8 mouse cellular contexts compared by ENCODE assay signal in the genomic region with DNA sequence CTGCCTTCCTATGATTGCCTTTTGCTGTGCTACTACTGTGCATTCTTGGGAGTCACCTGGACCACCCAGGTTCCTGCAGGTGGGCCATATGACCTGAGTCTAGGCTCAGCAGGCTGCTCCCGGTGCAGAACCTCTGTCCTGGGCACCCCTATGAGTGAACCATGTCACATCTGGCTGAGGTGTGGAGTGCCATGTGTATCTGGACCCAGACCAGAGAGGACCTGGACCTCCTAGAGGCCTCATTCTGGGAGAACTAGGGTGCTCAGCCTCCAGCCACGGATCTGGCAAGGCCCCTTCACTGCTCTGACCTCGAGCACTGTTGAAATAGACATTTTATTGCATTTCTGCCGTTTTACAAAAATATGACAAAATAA. TPM values are rescaled to one million over a fixed set of nuclear protein-coding genes. Genes with fewer than 3 reads are reported as not detected.
DNase-seq lines count a peak whose midpoint lies in the region; ATAC-seq and TF ChIP-seq lines count a peak whose summit lies in the region.

No protein-coding gene starts in this region.

- peaks cover 19% of the 10 kb centered on the region for H3K36me3 ChIP-seq in thymus, adult 2 months (ENCODE audit: control insufficient read depth, insufficient read depth, low read length)
- peaks cover 13% of the 10 kb centered on the region for H3K36me3 ChIP-seq in liver, embryonic 14.5 days (replicated peaks; ENCODE audit: control insufficient read depth, insufficient read depth, low read depth)

- no peak for ATAC-seq in liver, embryonic 14.5 days (ENCODE audit: insufficient read depth)
- no peak for ATAC-seq in CD4-positive, CD25-positive, alpha-beta regulatory T cell, adult 4 months

- H3K4me1 ChIP-seq in thymus, adult 2 months (replicated peaks; ENCODE audit: control insufficient read depth, insufficient read depth, low read length) = peaks cover 17% of the 10 kb centered on the region
- H3K4me1 ChIP-seq in liver, embryonic 14.5 days (replicated peaks; ENCODE audit: control insufficient read depth in 2 of 2, insufficient read depth in 2 of 2, low read length in 1 of 2) = peaks cover 0 to 8% of the 10 kb centered on the region in 2 experiments; a peak in 2 of 4 replicates

- WGBS in thymus, adult 2 months = 40% methylated on average over 4 of the region's 4 CpGs
- whole genome bisulfite sequencing in liver, embryonic 14.5 days (ENCODE audit: insufficient replicate concordance) = 28% methylated on average over 4 of the region's 4 CpGs

- peak; percentile 67 for DNase-seq in cerebellum, adult 9-10 months
- no peak for DNase-seq in cerebellum, adult 18-20 months
- DNase-seq in thymus, adult 2 months = no peak
- DNase-seq in thymus, postnatal 4 days = no peak
- DNase-seq in liver, embryonic 14.5 days (ENCODE audit: low read depth in 3 of 3, low spot score in 3 of 3) = no peak
- DNase-seq in natural killer cell, adult 2 months (ENCODE audit: low spot score in 2 of 2) = no peak
- DNase-seq in urinary bladder, adult 18-20 months (ENCODE audit: low spot score in 2 of 2) = no peak

- no peak overlapping the region for H3K27ac ChIP-seq in thymus, adult 2 months (ENCODE audit: control insufficient read depth, insufficient read depth, low read length)
- no peak overlapping the region for H3K27ac ChIP-seq in liver, embryonic 14.5 days

- H3K9ac ChIP-seq in liver, embryonic 14.5 days (replicated peaks) = peak overlapping the region; percentile 54; the same call in 1 of the 2 replicates

- no peak for TF ChIP-seq EP300 in liver, embryonic 14.5 days (IDR thresholded peaks at IDR 0.05; ENCODE audit: low read depth)

- no peak for TF ChIP-seq POLR2A in thymus, adult 2 months (IDR thresholded peaks at IDR 0.05; ENCODE audit: control insufficient read depth, extremely low read depth, insufficient read depth, low read length, poor library complexity)

- H3K4me3 ChIP-seq in thymus, adult 2 months (ENCODE audit: control insufficient read depth, insufficient read depth, low read length) = peak overlapping the region; percentile 70; the same call in 1 of the 2 replicates
- peak overlapping the region in 1 of 2 experiments; percentile 54; a peak in 2 of 4 replicates for H3K4me3 ChIP-seq in liver, embryonic 14.5 days (ENCODE audit: insufficient read depth in 1 of 2, low read depth in 2 of 2, low read length in 2 of 2)

- no peaks in the 10 kb centered on the region for H3K27me3 ChIP-seq in thymus, adult 2 months (ENCODE audit: control insufficient read depth, insufficient read depth, low read length)
- H3K27me3 ChIP-seq in liver, embryonic 14.5 days (ENCODE audit: control insufficient read depth, insufficient read depth, low read length) = no peaks in the 10 kb centered on the region

- H3K4me2 ChIP-seq in liver, embryonic 14.5 days (ENCODE audit: low read depth) = peak overlapping the region; percentile 82

- TF ChIP-seq CTCF in thymus, adult 2 months (IDR thresholded peaks at IDR 0.05; ENCODE audit: borderline replicate concordance, control insufficient read depth, extremely low read depth, insufficient read depth, low read length, poor library complexity) = no peak
- TF ChIP-seq CTCF in liver, embryonic 14.5 days (IDR thresholded peaks at IDR 0.05; ENCODE audit: low read depth) = no peak

- H3K9me3 ChIP-seq in liver, embryonic 14.5 days (ENCODE audit: control insufficient read depth, low read length) = no peaks in the 10 kb centered on the region

RNA-seq across cellular contexts. Expression of a gene that starts 6.7 kb away (rescaled TPM):
- polyA plus RNA-seq in thymus, adult 2 months (2012; rRNA removed) = 201 and 216 TPM in 2 replicates
- 24.8 and 25.4 TPM in 2 replicates for polyA plus RNA-seq in liver, embryonic 14.5 days (2012; rRNA removed)
- 34.4 and 36.9 TPM in 2 replicates for polyA plus RNA-seq in liver, embryonic 14.5 days (2014; fragmentation: Nextera tagmentation; extraction: Ambion mirVana)
- 10 to 100 TPM; 22.5 to 22.7 TPM for polyA plus RNA-seq in CD4-positive, CD25-positive, alpha-beta regulatory T cell, adult 4 months (2017; shearing (Covaris generic))

RNA-seq across cellular contexts. Expression of a gene that starts 10.1 kb away (rescaled TPM):
- polyA plus RNA-seq in thymus, adult 2 months (2012; rRNA removed) = 34.8 and 40.7 TPM in 2 replicates
- 1.4 and 1.7 TPM in 2 replicates for polyA plus RNA-seq in liver, embryonic 14.5 days (2012; rRNA removed)
- 0.14 and 0.15 TPM in 2 replicates for polyA plus RNA-seq in liver, embryonic 14.5 days (2014; fragmentation: Nextera tagmentation; extraction: Ambion mirVana)
- under 1 TPM in 1 of 2 experiments, not detected in 1; 0.20 TPM for polyA plus RNA-seq in CD4-positive, CD25-positive, alpha-beta regulatory T cell, adult 4 months (2017; shearing (Covaris generic))

RNA-seq across cellular contexts. Expression of a gene that starts 10.9 kb away (rescaled TPM):
- polyA plus RNA-seq in thymus, adult 2 months (2012; rRNA removed) = 119 and 125 TPM in 2 replicates
- polyA plus RNA-seq in liver, embryonic 14.5 days (2012; rRNA removed) = 45.8 and 73.0 TPM in 2 replicates
- 109 and 114 TPM in 2 replicates for polyA plus RNA-seq in liver, embryonic 14.5 days (2014; fragmentation: Nextera tagmentation; extraction: Ambion mirVana)
- 10 to 100 TPM; 65.1 to 82.9 TPM for polyA plus RNA-seq in CD4-positive, CD25-positive, alpha-beta regulatory T cell, adult 4 months (2017; shearing (Covaris generic))

RNA-seq across cellular contexts. Expression of a gene that starts 12.2 kb away (rescaled TPM):
- polyA plus RNA-seq in thymus, adult 2 months (2012; rRNA removed) = 56.8 and 58.7 TPM in 2 replicates
- 9.2 and 10.0 TPM in 2 replicates for polyA plus RNA-seq in liver, embryonic 14.5 days (2012; rRNA removed)
- 1.3 and 1.8 TPM in 2 replicates for polyA plus RNA-seq in liver, embryonic 14.5 days (2014; fragmentation: Nextera tagmentation; extraction: Ambion mirVana)
- polyA plus RNA-seq in CD4-positive, CD25-positive, alpha-beta regulatory T cell, adult 4 months (2017; shearing (Covaris generic)) = 1 to 10 TPM; 2.9 to 3.1 TPM

RNA-seq across cellular contexts. Expression of a gene that starts 12.2 kb away (rescaled TPM):
- 282 and 336 TPM in 2 replicates for polyA plus RNA-seq in thymus, adult 2 months (2012; rRNA removed)
- polyA plus RNA-seq in liver, embryonic 14.5 days (2012; rRNA removed) = 6.6 and 7.5 TPM in 2 replicates
- 5.3 and 6.8 TPM in 2 replicates for polyA plus RNA-seq in liver, embryonic 14.5 days (2014; fragmentation: Nextera tagmentation; extraction: Ambion mirVana)
- polyA plus RNA-seq in CD4-positive, CD25-positive, alpha-beta regulatory T cell, adult 4 months (2017; shearing (Covaris generic)) = 10 to 100 TPM; 16.3 to 19.5 TPM

Comparison
In these comparisons a context has a peak if more than half of its experiments do, and no peak if none do; other contexts are left out.
1. RNA of a gene that starts 10.1 kb away (polyA plus RNA-seq): 34.8 to 40.7 TPM in thymus, adult 2 months; 0.14 to 1.7 TPM in liver, embryonic 14.5 days and 0.20 TPM in CD4-positive, CD25-positive, alpha-beta regulatory T cell, adult 4 months; every median in the first group is over 10 times any median in the second.